Mouse (Mus musculus) lung, postnatal 4 days (tissue): ENCODE data around the gene Serpina1b.
"Not testable (repeated sequence)": the region's sequence is repeated elsewhere in the genome, so short reads cannot be mapped to it uniquely, and the experiment has no call there.

Source experiments
- DNase-seq, 2 experiments: peaks; one replicate each; pipeline ENCODE4 v3.0.0; 2021

Serpina1b gene

DNA sequence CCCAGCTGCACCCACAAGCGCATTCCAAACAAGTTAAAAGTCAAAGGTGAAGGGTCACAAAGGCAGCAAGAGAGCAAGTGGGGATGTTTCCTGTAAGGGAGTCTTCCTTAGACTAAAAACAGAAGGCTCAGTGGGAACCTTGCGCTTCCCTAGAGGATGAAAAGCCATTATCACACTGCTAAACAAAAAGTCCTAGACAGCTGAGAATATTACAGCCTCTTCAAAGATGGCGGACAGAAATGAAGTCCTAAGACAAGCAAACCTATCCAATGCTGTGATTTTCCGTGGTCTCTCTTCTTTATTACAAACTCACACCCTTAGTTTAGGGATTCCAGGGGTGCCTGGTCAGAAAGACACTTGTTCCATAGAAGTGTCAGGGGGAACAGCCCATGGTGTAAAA is at the start of gene Serpina1b:
Gene Serpina1b, minus strand, starts transcription at position 101 of the 400 bp plus-strand sequence.
- not testable (repeated sequence) for DNase-seq

DNA sequence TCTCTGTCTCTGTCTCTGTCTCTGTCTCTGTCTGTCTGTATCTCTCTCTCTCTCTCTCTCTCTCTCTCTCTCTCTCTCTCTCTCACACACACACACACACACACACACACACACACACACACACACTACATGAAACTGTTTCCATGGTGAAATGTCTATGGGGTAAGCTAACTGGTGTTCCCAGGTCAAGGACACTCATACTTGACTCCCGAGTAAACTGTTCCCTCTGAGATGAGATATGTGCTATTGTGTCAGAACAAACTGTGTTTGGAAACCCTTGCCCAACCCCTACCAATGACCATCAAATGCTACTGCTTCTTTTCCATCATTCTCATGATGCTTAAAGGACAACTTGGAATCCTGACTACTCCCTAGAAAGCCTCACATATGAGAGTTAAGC is 36.7 kb upstream of the Serpina1b start:
- DNase-seq, result not testable (repeated sequence)

DNA sequence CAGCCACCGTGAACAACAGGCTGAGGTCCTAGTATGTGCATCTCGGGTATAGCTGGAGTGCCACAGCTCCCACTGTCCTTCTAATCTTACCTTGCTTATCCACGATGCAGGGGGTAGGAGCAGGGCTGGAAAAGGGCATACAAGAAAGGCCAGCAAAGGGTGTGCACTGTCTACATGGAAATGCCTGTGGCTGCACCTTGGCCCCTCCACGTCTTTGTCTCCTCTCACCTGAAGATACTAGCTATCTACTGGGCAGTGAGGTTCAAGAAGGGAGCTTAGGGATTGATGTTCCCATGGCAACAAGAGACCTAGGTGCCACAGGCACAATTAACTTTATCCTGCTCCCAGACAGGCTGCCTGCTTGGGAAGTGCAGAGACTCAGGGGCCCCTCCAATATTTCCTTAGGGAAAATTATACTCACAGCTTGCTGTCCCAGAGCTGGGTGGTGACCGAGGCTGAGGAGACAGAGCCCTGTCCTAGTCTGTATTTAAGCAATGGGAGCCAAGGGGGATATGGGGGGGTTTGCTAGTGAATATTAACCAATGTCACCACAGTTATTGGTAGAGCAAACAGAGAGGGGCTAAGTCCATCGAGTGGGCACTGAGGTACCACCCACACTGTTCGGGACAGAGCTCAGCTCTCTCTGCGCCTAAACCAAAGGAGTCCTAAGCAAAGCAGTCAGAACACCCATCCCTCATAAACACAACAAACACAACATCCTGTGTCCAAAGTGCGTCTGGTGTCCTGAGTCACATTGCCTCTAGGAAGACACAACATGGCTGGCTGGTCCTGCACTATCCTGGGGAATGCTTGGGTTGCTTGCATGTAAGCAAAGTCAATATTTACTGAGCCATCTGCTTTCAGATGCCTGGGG is 33.2 kb upstream of the Serpina1b start, which contains the start of gene Serpina1a:
Gene Serpina1a, minus strand, starts transcription at position 462 of the 874 bp plus-strand sequence.
- not testable (repeated sequence) for DNase-seq

DNA sequence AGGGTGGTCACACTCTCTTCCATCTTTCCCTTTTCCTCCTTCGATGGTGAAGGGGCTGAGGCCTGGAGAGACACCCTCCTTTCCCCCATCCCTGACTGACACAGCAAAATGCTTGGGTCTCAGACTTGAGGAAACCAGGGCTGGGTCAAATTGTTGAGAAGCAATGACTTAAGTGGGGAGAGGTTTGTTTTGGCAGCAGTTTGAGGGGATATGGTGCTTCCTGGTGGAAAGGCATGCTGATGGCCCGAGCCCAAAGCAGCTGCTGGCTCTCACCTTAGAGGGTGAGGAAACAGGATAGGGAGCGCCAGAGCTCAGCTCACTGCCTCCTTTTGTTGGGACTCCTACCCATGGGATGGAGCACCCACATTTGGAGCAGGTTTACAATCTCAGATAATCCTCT is 30.8 kb upstream of the Serpina1b start:
- DNase-seq, result no peak

DNA sequence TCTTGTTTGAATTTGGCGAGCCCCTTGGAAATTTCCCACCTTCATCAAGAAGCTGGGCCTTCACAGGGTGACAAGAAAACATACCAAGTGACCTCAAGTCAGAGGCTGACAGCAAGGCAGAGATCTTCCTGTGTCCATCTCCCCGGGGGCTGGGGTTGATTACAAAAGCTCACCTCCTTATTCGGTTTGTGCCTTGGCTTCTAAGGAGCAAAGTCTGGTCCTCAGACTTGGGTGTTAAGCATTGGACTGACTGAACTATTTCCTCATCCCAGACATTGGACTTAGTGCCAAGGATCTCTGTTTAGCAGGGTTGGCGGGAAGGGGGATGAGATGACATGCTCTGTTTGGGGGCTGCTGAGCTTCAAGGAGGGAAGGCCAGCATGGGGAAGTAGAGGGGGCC is 30.4 kb upstream of the Serpina1b start:
- DNase-seq, result not testable (repeated sequence)

DNA sequence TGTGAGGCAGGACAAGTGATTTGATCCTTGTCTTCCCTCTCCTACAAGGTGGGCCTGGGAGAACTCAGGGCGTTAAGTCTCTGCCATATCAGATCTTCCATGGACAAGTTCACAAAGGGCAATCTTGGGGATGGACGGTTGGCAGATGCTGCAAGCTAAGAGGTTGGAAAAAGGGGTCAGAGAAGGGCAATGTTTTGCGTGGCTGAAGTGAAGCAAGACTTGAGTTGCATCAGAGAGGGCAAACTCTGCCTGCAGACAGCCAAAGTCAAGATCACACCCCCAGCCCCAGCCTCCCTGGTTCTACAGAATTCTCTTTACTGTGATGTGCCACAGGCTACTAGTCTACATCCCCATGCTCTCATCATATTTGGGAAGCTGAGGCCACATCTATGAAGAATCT is 29.4 kb upstream of the Serpina1b start:
- not testable (repeated sequence) for DNase-seq

DNA sequence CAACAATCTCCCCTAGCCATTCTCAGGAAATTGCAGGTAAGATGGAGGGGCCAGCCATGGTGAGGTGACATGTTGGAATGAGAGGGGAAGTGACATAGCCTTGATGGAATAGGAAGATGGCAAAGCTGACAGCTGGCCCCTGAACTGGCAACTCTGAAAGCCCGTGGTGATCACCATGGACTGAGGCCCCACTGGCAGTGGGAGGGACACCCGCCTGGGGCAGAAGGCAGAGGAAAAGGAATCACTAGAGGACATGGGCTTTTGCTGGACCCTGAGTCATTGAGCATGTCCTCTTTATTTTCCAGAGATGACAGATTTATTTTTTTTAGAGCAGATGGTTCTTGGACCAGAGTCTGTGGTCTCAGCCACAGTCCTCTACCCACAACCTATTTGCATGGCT is 22.9 kb upstream of the Serpina1b start:
- not testable (repeated sequence) for DNase-seq

DNA sequence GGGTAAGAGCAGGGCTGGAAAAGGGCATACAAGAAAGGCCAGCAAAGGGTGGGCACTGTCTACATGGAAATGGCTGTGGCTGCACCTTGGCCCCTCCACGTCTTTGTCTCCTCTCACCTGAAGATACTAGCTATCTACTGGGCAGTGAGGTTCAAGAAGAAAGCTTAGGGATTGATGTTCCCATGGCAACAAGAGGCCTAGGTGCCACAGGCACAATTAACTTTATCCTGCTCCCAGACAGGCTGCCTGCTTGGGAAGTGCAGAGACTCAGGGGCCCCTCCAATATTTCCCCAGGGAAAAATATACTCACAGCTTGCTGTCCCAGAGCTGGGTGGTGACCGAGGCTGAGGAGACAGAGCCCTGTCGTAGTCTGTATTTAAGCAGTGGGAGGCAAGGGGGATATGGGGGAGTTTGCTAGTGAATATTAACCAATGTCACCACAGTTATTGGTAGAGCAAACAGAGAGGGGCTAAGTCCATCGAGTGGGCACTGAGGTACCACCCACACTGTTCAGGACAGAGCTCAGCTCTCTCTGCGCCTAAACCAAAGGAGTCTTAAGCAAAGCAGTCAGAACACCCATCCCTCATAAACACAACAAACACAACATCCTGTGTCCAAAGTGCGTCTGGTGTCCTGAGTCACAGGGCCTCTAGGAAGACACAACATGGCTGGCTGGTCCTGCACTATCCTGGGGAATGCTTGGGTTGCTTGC is 2.4 kb downstream of the Serpina1b start:
- DNase-seq, result not testable (repeated sequence)

DNA sequence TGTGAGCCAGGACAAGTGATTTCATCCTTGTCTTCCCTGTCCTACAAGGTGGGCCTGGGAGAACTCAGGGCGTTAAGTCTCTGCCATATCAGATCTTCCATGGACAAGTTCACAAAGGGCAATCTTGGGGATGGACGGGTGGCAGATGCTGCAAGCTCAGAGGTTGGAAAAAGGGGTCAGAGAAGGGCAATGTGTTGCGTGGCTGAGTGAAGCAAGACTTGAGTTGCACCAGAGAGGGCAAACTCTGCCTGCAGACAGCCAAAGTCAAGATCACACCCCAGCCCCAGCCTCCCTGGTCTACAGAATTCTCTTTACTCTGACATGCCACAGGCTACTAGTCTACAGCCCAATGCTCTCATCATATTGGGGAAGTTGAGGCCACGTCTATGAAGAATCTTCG is 6.3 kb downstream of the Serpina1b start:
- DNase-seq, result peak; percentile 6 to 24

DNA sequence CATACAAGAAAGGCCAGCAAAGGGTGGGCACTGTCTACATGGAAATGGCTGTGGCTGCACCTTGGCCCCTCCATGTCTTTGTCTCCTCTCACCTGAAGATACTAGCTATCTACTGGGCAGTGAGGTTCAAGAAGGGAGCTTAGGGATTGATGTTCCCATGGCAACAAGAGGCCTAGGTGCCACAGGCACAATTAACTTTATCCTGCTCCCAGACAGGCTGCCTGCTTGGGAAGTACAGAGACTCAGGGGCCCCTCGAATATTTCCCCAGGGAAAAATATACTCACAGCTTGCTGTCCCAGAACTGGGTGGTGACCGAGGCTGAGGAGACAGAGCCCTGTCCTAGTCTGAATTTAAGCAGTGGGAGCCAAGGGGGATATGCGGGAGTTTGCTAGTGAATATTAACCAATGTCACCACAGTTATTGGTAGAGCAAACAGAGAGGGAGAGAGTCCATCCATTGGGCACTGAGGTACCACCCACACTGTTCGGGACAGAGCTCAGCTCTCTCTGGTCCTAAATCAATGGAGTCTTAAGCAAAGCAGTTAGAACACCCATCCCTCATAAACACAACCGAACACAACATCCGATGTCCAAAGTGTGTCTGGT is 56.8 kb downstream of the Serpina1b start, which contains the start of gene Serpina1d:
Gene Serpina1d, minus strand, starts transcription at position 347 of the 606 bp plus-strand sequence.
- not testable (repeated sequence) for DNase-seq

DNA sequence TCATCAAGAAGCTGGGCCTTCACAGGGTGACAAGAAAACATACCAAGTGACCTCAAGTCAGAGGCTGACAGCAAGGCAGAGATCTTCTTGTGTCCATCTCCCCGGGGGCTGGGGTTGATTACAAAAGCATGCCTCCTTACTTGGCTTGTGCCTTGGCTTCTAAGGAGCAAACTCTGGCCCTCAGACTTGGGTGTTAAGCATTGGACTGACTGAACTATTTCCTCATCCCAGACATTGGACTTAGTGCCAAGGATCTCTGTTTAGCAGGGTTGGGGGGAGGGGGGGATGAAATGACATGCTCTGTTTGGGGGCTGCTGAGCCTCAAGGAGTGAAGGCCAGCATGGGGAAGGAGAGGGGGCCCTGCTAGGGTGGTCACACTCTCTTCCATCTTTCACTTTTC is 59.6 kb downstream of the Serpina1b start:
- DNase-seq, result not testable (repeated sequence)

DNA sequence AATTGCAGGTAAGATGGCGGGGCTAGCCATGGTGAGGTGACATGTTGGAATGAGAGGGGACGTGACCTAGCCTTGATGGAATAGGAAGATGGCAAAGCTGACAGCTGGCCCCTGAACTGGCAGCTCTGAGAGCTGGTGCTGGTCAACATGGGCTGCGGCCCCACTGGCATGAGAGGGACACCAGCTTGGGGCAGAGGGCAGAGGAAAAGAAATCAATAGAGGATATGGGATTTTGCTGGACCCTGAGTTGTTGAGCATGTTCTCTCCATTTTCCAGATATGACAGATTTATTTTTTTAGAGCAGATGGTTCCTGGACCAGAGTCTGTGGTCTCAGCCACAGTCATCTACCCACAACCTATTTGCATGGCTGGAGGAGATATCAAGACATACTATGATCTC is 67.1 kb downstream of the Serpina1b start:
- not testable (repeated sequence) for DNase-seq

DNA sequence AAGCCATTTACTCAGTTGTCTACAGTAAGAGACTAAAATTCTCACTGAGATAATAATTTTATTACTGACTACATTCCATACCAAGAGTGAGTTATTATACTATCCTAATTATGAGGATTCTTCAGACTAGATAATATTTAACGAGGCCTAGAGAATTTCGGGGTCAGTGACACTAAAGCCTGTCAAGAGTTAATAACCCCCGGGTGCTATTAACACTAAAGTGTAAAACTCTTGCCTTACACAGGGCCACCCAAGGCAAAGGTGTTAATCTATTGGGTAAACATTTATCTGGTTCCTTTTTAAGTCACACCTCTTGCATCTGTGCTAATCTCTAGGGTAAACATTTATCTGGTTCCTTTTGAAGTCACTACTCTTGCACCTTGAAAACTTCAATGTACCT is 69.9 kb downstream of the Serpina1b start:
- not testable (repeated sequence) for DNase-seq

DNA sequence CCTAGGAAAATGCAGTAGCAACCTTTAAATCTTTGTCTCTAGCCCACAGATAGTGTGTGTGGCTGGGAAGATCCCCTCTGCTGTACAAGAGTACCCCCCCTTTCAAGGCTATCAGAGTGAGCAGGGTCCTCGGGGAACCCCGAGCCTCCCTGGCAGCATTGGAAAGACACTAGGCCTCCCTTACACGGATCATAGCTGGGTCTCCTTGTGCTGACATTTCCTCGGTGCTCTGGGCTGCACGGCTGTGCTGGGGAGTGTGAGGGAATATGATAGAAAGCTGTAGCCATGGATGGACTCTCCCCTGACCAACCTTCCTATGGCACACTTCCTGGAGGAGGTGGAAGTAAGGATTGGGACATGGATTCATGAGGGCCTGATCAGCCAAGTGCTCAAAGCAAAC is 84.2 kb downstream of the Serpina1b start:
- not testable (repeated sequence) for DNase-seq

DNA sequence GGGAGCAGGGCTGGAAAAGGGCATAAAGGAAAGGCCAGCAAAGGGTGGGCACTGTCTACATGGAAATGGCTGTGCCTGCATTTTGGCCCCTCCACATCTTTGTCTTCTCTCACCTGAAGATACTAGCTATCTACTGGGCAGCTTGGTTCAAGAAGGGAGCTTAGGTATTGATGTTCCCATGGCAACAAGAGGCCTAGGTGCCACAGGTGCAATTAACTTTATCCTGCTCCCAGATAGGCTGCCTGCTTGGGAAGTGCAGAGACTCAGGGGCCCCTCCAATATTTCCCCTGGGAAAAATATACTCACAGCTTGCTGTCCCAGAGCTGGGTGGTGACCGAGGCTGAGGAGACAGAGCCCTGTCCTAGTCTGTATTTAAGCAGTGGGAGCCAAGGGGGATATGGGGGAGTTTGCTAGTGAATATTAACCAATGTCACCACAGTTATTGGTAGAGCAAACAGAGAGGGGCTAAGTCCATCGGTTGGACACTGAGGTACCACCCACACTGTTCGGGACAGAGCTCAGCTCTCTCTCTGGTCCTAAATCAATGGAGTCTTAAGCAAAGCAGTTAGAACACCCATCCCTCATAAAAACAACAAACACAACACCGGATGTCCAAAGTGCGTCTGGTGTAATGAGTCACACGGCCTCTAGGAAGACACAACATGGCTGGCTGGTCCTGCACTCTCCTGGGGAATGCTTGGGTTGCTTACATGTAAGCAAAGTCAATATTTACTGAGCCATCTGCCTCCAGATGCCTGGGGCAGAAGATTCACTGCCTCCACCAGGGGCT is 92.2 kb downstream of the Serpina1b start:
- not testable (repeated sequence) for DNase-seq

DNA sequence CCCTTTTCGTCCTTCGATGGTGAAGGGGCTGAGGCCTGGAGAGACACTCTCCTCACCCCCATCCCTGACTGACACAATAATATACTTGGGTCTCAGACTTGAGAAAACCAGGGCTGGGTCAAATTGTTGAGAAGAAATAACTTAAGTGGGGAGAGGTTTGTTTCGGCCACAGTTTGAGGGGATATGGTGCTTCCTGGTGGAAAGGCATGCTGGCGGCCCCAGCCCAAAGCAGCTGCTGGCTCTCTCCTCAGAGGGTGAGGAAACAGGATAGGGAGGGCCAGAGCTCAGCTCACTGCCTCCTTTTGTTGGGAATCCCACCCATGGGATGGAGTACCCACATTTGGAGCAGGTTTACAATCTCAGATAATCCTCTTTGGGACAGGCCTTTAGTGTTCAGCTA is 94.6 kb downstream of the Serpina1b start:
- peak in 1 of 2 experiments; percentile 30 for DNase-seq

DNA sequence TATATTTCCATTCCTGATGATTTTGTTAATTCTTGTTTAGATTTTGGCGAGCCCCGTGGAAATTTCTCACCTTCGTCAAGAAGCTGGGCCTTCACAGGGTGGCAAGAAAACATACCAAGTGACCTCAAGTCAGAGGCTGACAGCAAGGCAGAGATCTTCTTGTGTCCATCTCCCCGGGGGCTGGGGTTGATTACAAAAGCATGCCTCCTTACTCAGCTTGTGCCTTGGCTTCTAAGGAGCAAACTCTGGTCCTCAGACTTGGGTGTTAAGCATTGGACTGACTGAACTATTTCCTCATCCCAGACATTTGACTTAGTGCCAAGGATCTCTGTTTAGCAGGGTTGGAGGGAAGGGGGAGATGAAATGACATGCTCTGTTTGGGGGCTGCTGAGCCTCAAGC is 95.1 kb downstream of the Serpina1b start:
- DNase-seq, result not testable (repeated sequence)

DNA sequence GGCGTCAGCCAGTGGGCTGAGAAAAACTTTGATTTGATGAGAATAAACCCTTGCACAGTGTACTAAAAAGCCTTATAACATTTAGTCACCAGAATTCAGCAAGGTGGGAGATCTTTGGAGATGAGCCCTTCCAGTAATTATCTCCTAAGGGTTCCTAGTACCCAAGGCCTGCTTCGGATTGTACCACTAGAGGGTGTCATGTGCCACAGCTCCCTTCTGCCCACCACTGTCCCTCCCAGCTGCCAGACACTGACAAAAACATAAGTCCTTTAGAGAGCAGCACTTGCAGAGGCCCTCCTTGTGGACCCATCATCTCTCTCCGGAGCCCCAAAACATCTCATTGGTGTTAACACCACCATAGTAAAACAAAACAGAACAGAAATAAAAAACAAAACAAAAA is 118.6 kb downstream of the Serpina1b start:
- no peak for DNase-seq

DNA sequence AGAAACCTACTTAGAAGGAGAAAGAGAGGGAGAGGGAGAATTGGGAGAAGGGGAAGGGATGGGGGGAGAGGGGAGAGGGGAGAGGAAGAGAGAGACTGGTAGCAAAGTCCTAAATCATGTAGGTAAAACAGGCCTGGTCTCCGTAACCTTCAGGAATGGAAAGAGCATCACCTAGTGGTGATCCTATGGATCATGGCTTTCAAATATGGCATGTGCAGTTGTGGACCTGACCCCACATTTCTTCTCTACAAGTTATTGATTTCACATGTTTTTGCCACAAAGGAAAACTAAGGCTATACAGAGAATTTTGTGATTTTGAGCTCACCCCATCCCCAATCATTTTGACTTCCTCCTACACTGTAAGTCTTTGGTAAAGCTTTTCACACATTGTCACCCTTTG is 119.8 kb downstream of the Serpina1b start:
- DNase-seq, result no peak

DNA sequence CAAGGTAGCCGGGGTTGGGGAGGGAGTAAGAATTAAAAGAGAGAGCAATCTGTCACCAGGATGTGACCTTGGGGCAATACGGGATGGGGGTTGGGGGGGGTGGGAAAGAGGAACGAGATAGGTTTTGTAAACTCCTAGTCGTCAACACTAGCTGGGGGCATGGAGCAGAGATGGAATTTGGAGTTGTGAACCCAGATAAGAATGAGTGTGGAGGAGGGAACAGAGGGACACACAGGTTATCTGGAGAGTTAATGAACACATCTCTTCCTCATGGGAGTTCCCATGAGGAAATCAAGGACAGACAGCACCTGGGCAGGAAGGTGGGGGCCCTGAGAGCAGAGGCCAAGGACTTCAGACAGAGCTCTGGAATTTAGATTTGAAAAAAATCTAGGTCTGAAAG is 124.1 kb downstream of the Serpina1b start:
- no peak for DNase-seq

DNA sequence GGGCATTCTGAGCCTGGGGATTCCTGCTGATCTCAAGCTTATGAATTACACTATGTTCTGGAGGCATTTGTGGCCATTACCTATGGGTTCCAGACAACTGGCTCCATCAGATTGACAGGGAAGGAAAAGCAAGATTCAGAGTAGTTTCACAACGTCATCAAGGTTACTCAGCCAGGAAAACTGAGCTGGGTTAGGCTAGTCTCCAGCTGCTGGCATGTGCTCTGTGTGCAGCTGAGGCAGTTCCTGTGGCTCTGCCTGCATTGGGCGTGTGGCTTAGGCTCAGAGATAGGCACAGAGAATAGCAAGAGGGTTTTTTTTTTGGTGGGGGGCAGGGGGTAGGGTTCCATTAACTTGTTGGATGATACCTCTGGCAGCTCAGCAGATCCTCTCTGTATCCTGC is 124.6 kb downstream of the Serpina1b start:
- no peak for DNase-seq

DNA sequence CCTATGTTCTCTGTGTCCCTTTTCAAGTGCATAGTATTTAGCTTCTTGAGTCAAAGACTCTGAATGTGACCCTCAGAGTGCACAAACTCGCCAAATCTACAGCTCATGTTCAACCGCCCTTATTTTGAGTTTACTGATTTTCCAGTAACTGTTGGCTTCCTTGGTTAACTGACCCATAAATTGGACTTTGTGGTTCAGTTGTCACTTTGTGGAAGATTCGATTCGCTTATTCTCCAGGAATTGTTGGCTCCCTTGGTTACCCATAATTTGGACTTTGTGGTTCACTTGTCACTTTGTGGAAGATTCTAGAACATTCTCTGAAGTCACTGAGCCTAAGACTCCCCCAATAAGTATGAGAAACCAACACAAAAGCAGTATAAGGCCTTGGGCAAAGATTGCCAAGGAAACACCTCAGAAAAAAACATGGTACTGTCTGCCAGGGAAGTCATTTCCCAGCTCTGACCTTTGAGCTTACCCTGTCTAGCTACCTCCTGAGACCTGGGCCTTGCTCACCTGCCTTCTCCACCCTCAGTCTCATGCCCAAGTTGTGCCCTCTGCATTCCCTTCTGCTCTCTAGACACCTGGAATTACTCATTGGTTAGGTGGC is 129.9 kb downstream of the Serpina1b start:
- no peak for DNase-seq
